Mouse (Mus musculus) c-Kit-positive CD71-negative TER-119-negative erythroid progenitor cells, embryonic 14.5 days (primary cell): ENCODE data around the gene Ppp1r35.

Experiments used
- DNase-seq: peaks from one replicate; pipeline ENCODE4 v3.0.0-alpha.2; 2013; ENCODE audit warnings: low read depth

Ppp1r35 gene

GRCm38 (mm10) chr5:137828694-137829093, 50.0 kb downstream of the Ppp1r35 start:
- DNase-seq, result no peak
